Mouse (Mus musculus) kidney, adult 2 months (tissue): ENCODE results near the gene Fgd4.

Experiments
- CTCF ChIP-seq: fragments of 200-500 bp; conservative IDR thresholded peaks from 2 replicates; pipeline ENCODE4 v1.5.1; 2011; ENCODE audit warnings: low read depth, mild to moderate bottlenecking, control low read depth, low read length, moderate library complexity, mixed read lengths; ENCODE audit not compliant: insufficient read depth, insufficient read length
- POLR2A ChIP-seq: fragments of 200-500 bp; IDR thresholded peaks from one replicate; pipeline ENCODE4 v1.6.1; 2011; ENCODE audit warnings: low read depth, low read length, control low read depth

DNA sequence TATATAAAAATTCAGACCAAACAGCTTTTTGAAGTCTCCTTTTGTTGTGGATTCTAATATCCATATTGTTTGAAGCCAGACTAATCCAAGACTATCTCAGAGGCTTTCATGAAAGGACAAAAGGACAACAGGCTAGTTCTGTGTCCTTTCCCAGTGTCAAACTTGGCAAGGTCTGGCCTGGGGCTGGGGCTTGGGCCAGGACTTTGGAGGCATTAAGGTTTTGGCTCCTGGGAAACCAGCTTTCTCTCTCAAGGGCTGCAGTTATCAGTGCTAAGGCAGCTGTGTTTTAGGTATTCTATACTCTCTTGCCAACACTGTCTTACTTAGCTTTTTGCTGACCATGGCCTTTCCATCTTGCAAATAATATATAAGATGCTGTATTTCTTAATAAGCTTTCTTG, 101.6 kb downstream of the Fgd4 start:
- TF ChIP-seq CTCF: no peak
- TF ChIP-seq POLR2A: no peak
